Mouse (Mus musculus): ENCODE data around the gene Glrx5. TPM values are rescaled to one million over a fixed set of nuclear protein-coding genes. Genes with fewer than 3 reads are reported as not detected.
A peak's percentile ranks its signal among the peaks of the same experiment; 100 is the strongest.

Gene Glrx5
- polyA plus RNA-seq, 1 experiment from 2014 or later = 209 TPM

DNA sequence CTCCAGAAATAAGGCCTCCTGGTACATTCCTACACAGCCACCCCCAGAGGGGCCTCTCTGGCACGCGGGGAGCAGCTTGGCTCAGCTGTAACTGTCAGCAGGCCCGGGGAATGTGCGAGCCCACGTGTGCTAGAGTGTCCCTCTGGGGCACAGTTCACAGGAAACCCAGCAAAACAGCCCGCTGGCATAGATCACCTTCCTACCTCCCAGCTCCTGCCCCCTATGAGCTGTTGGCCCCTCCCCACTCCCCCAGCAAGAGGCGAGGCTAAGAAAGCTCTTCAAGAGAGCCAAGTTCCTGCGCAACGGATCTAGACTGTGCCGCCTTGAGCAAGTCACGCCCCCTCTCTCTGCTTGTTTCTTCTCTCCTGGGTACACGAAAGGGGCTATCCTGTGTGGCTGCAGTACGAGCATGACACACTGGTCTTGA lies 23.7 kb upstream of the Glrx5 start:
- Histone ChIP-seq H3K27me3 (replicated peaks; ENCODE audit: control insufficient read depth, insufficient read depth, low read length) (peaks cover 5% of the 10 kb centered on the region; the same call in 1 of the 2 replicates), H3K27ac (ENCODE audit: low read depth, low read length) (peak overlapping the region; percentile 41; the same call in 1 of the 2 replicates), H3K9me3 (ENCODE audit: control insufficient read depth) (no peaks in the 10 kb centered on the region), H3K36me3 (ENCODE audit: control insufficient read depth, insufficient read depth) (no peaks in the 10 kb centered on the region), H3K4me2 (replicated peaks; ENCODE audit: low read depth) (peak overlapping the region; percentile 73), H3K4me1 (replicated peaks; ENCODE audit: control insufficient read depth, insufficient read depth, low read length) (peaks cover 15% of the 10 kb centered on the region; the same call in 1 of the 2 replicates), H3K9ac (ENCODE audit: low read depth, low read length) (peak overlapping the region; percentile 66; the same call in 1 of the 2 replicates), H3K4me3 (ENCODE audit: low read depth, low read length) (peak overlapping the region; percentile 64)
- TF ChIP-seq CTCF (IDR thresholded peaks at IDR 0.05; ENCODE audit: low read depth) = no peak
- ATAC-seq = peak; percentile 72
- WGBS = 2% methylated on average over 13 of the region's 13 CpGs

DNA sequence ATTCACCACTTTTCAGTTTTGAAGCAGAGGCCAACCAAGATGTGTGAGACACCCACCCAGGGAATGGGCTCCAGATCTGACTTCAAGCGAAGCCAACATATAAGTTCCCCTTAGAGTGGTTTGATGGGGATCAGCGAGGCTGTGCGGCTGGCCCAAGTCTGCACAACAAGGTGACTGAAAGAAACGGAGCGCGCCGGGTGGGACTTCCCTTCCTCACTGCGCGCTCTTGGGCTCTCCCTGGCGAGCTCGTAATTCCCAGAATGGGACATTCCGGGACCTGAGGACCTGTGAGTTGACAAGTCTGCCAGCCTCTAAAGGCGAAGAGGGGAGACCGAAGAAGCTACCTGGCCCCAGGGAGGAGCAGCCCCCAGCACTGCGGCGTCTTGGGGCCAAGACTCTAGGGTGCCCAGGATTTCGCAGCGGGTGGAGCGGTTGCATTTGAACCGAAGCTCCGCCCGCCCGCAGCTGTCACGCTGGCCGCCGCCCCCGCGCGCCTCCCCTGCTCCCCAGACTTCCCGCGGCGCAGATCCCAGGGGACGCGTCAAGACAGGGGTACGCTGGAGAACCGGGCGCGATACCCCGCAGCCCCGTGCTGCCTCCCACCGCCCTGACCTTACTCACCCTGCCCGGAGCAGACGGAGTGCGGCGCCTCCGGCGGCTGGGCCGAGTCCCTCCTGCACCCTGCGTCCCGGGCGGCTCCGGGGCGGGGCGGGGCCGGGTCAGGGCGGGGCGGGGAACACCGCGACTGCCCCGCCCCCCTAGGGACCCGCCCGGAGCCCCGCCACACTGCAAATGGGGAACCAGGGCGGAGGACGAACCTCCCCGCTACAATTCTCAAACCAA lies 22.9 kb upstream of the Glrx5 start, which contains the start of gene Syne3:
Syne3 (minus strand) TSS at position 440 of the 843 bp plus-strand sequence.
- Histone ChIP-seq H3K9me3 (ENCODE audit: control insufficient read depth) (no peaks in the 10 kb centered on the region), H3K4me2 (replicated peaks; ENCODE audit: low read depth) (peak within 1 kb of the TSS; percentile 73), H3K27me3 (replicated peaks; ENCODE audit: control insufficient read depth, insufficient read depth, low read length) (peaks cover 5% of the 10 kb centered on the region; the same call in 1 of the 2 replicates), H3K9ac (ENCODE audit: low read depth, low read length) (peak within 1 kb of the TSS; percentile 66), H3K36me3 (ENCODE audit: control insufficient read depth, insufficient read depth) (no peaks in the 10 kb centered on the region), H3K4me1 (replicated peaks; ENCODE audit: control insufficient read depth, insufficient read depth, low read length) (peaks cover 15% of the 10 kb centered on the region; the same call in 1 of the 2 replicates), H3K27ac (ENCODE audit: low read depth, low read length) (peak within 1 kb of the TSS; percentile 41), H3K4me3 (ENCODE audit: low read depth, low read length) (peak within 1 kb of the TSS; percentile 64)
- TF ChIP-seq CTCF (IDR thresholded peaks at IDR 0.05; ENCODE audit: low read depth) = peak; percentile 35; the same call in 1 of the 2 replicates
- under 1% methylated on average over 63 of the region's 66 CpGs for WGBS
- ATAC-seq = peak; percentile 63

DNA sequence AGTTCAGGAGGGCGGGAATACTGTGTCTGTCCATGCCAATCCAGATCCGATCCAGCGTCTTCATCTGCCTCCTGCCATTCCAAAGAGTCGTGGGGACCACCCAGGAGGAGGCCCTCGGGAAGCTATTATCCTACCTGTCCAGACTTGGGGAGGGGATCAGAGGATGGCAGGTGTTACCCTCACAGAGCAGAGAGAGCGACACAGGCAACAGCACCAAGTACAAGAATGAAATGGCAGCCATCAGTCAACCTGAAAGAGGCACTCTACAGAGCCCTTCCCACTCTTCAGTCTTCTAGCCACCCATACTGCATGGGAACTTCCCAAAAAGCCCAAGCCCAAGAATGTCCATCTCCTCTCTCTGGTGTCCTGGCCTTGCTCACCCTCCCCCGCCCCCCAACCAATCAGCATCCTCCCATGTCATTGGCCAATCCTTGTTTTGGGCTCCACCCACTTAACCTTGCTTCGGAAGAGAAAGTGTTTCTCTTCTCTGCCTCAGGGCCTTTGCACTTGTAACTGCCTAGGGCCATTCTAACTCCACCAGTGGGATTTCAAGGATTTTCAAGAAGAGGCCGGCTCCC lies 22.2 kb upstream of the Glrx5 start:
- TF ChIP-seq CTCF (IDR thresholded peaks at IDR 0.05; ENCODE audit: low read depth) = no peak
- no peak for ATAC-seq
- Histone ChIP-seq H3K4me2 (replicated peaks; ENCODE audit: low read depth) (peak overlapping the region; percentile 73), H3K4me1 (replicated peaks; ENCODE audit: control insufficient read depth, insufficient read depth, low read length) (peaks cover 11% of the 10 kb centered on the region; the same call in 1 of the 2 replicates), H3K27ac (ENCODE audit: low read depth, low read length) (no peak overlapping the region), H3K27me3 (replicated peaks; ENCODE audit: control insufficient read depth, insufficient read depth, low read length) (peaks cover 5% of the 10 kb centered on the region; the same call in 1 of the 2 replicates), H3K9me3 (ENCODE audit: control insufficient read depth) (no peaks in the 10 kb centered on the region), H3K9ac (ENCODE audit: low read depth, low read length) (peak overlapping the region; percentile 66), H3K36me3 (ENCODE audit: control insufficient read depth, insufficient read depth) (no peaks in the 10 kb centered on the region), H3K4me3 (ENCODE audit: low read depth, low read length) (peak overlapping the region; percentile 64)
- 24% methylated on average over 9 of the region's 9 CpGs for WGBS

GRCm38 (mm10) chr12:105011589-105011988 lies 20.9 kb upstream of the Glrx5 start:
- ATAC-seq = no peak
- H3K9me3 ChIP-seq (ENCODE audit: control insufficient read depth) = no peaks in the 10 kb centered on the region

DNA sequence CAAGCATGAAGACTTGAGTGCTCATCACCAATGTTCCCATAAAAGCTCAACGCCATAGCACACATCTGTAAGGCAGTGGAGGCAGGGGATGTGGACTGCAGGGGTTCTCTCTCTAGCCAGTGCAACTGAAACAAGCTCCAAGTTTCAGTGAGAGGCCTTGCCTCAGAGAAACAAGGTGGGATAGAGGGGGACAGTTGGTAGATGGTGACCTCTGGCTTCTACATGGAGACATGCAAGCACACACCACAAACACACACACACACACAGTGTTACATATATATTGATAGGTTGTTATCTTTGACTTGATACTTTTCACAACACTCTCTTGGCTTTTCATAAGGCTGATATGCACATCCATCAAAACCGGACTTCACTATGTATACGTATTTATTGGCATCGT lies 20.2 kb upstream of the Glrx5 start:
- Histone ChIP-seq H3K36me3 (ENCODE audit: control insufficient read depth, insufficient read depth) (no peaks in the 10 kb centered on the region), H3K9me3 (ENCODE audit: control insufficient read depth) (no peaks in the 10 kb centered on the region), H3K4me3 (ENCODE audit: low read depth, low read length) (no peak overlapping the region), H3K4me2 (replicated peaks; ENCODE audit: low read depth) (no peak overlapping the region), H3K9ac (ENCODE audit: low read depth, low read length) (no peak overlapping the region), H3K4me1 (replicated peaks; ENCODE audit: control insufficient read depth, insufficient read depth, low read length) (0 out of 2 replicates have a peak, but pooled peaks cover 8% of the 10 kb centered on the region), H3K27ac (ENCODE audit: low read depth, low read length) (no peak overlapping the region), H3K27me3 (replicated peaks; ENCODE audit: control insufficient read depth, insufficient read depth, low read length) (peaks cover 5% of the 10 kb centered on the region; the same call in 1 of the 2 replicates)
- 0 out of 2 replicates have a peak, but pooled peaks have one; percentile 7 for TF ChIP-seq CTCF (IDR thresholded peaks at IDR 0.05; ENCODE audit: low read depth)
- ATAC-seq = no peak
- whole genome bisulfite sequencing = 91% methylated on average over 4 of the region's 4 CpGs

More at GRCm38 (mm10) chr12:105011589-105011988, 20.9 kb upstream of the Glrx5 start:
- H3K27ac ChIP-seq (ENCODE audit: low read depth, low read length) = no peak overlapping the region
- no peak overlapping the region for H3K4me2 ChIP-seq (replicated peaks; ENCODE audit: low read depth)
- H3K4me3 ChIP-seq (ENCODE audit: low read depth, low read length) = no peak overlapping the region
- WGBS = 92% methylated on average over 1 of the region's 1 CpGs
- 0 out of 2 replicates have a peak, but pooled peaks cover 8% of the 10 kb centered on the region for H3K4me1 ChIP-seq (replicated peaks; ENCODE audit: control insufficient read depth, insufficient read depth, low read length)
- H3K27me3 ChIP-seq (replicated peaks; ENCODE audit: control insufficient read depth, insufficient read depth, low read length) = peaks cover 5% of the 10 kb centered on the region; the same call in 1 of the 2 replicates
- H3K9ac ChIP-seq (ENCODE audit: low read depth, low read length) = no peak overlapping the region
- TF ChIP-seq CTCF (IDR thresholded peaks at IDR 0.05; ENCODE audit: low read depth) = no peak
- no peaks in the 10 kb centered on the region for H3K36me3 ChIP-seq (ENCODE audit: control insufficient read depth, insufficient read depth)

GRCm38 (mm10) chr12:105013065-105013464 lies 19.4 kb upstream of the Glrx5 start:
- H3K27ac ChIP-seq (ENCODE audit: low read depth, low read length) = no peak overlapping the region

More at GRCm38 (mm10) chr12:105013065-105013464, 19.4 kb upstream of the Glrx5 start:
- Histone ChIP-seq H3K9ac (ENCODE audit: low read depth, low read length) (no peak overlapping the region), H3K27me3 (replicated peaks; ENCODE audit: control insufficient read depth, insufficient read depth, low read length) (peaks cover 5% of the 10 kb centered on the region; the same call in 1 of the 2 replicates), H3K4me3 (ENCODE audit: low read depth, low read length) (no peak overlapping the region), H3K9me3 (ENCODE audit: control insufficient read depth) (no peaks in the 10 kb centered on the region), H3K4me2 (replicated peaks; ENCODE audit: low read depth) (peak overlapping the region; percentile 32), H3K4me1 (replicated peaks; ENCODE audit: control insufficient read depth, insufficient read depth, low read length) (0 out of 2 replicates have a peak, but pooled peaks cover 8% of the 10 kb centered on the region), H3K36me3 (ENCODE audit: control insufficient read depth, insufficient read depth) (no peaks in the 10 kb centered on the region)
- 26% methylated on average over 17 of the region's 17 CpGs for WGBS
- TF ChIP-seq CTCF (IDR thresholded peaks at IDR 0.05; ENCODE audit: low read depth) = no peak
- ATAC-seq = no peak
